16 mouse cellular contexts compared by ENCODE assay signal in the genomic region with DNA sequence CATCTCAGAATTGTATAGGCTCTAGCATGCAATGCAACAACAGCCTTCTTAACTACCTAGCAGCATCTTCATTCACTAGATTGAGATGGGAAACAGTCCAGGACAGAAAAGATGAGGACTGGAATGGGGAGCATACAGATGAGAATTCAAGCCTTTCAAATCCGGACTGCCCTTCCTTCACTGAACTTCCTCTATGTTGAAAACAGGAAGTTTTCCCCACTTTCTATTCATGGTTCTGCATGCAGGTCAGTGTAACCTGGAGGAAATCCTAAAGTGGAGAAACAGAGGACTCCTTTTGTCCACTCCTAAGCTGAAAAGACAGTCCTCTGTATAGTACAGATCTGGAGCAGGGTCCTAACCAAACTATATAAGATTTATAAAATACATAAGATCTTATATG.
"Had no signal": no experiment of that assay in that cellular context is flagged by ENCODE, and none has a peak within 500 bp of the region (broad histone marks: within the 10 kb centered on the region; RNA-seq: fewer than 3 reads in every experiment).

No protein-coding gene starts in this region.

- H3K27me3 ChIP-seq: lung, embryonic 15.5 days; megakaryocyte, embryonic 14.5 days; midbrain, embryonic 13.5 days; midbrain, embryonic 15.5 days; neural tube, embryonic 12.5 days had no signal

- H3K36me3 ChIP-seq: midbrain, embryonic 15.5 days; neural tube, embryonic 12.5 days had no signal

- ATAC-seq: liver, postnatal 0 days; lung, postnatal 0 days; midbrain, embryonic 13.5 days; midbrain, embryonic 15.5 days had no signal

- H3K4me3 ChIP-seq: lung, embryonic 15.5 days; megakaryocyte, embryonic 14.5 days; midbrain, embryonic 13.5 days; midbrain, embryonic 15.5 days; neural tube, embryonic 12.5 days had no signal

- H3K4me1 ChIP-seq: lung, embryonic 15.5 days; midbrain, embryonic 13.5 days; midbrain, embryonic 15.5 days had no signal

- H3K9ac ChIP-seq: liver, postnatal 0 days; lung, embryonic 15.5 days; midbrain, embryonic 13.5 days; midbrain, embryonic 15.5 days; neural tube, embryonic 12.5 days had no signal

- H3K9me3 ChIP-seq: lung, embryonic 15.5 days; megakaryocyte, embryonic 14.5 days; midbrain, embryonic 13.5 days; midbrain, embryonic 15.5 days; neural tube, embryonic 12.5 days had no signal

- DNase-seq: liver, postnatal 0 days; lung, adult 2 months; lung, postnatal 14 days; lung, postnatal 36 days; right cerebral cortex, postnatal 14 days; thymus, adult 18-20 months; thymus, postnatal 14 days; thymus, postnatal 36 days had no signal

- H3K4me2 ChIP-seq: lung, embryonic 15.5 days; midbrain, embryonic 11.5 days; midbrain, embryonic 13.5 days; midbrain, embryonic 15.5 days; neural tube, embryonic 12.5 days had no signal

- H3K27ac ChIP-seq: lung, embryonic 15.5 days; macrophage; midbrain, embryonic 13.5 days; midbrain, embryonic 15.5 days; neural tube, embryonic 12.5 days had no signal
